Mouse (Mus musculus) kidney, adult 9 months (tissue): ENCODE measurements around the gene Mtmr10.

Experiments
- DNase-seq: peaks from one replicate; pipeline ENCODE4 v3.0.0; 2022

The Mtmr10 gene

GRCm38 (mm10) chr7:64287414-64288091 is at the start of gene Mtmr10:
Gene Mtmr10 (plus strand): TSS chr7:64287653.
- DNase-seq = peak; percentile 99

- DNase-seq = no peak
Observed at GRCm38 (mm10) chr7:64237747-64238146, 49.7 kb upstream of the Mtmr10 start.

DNA sequence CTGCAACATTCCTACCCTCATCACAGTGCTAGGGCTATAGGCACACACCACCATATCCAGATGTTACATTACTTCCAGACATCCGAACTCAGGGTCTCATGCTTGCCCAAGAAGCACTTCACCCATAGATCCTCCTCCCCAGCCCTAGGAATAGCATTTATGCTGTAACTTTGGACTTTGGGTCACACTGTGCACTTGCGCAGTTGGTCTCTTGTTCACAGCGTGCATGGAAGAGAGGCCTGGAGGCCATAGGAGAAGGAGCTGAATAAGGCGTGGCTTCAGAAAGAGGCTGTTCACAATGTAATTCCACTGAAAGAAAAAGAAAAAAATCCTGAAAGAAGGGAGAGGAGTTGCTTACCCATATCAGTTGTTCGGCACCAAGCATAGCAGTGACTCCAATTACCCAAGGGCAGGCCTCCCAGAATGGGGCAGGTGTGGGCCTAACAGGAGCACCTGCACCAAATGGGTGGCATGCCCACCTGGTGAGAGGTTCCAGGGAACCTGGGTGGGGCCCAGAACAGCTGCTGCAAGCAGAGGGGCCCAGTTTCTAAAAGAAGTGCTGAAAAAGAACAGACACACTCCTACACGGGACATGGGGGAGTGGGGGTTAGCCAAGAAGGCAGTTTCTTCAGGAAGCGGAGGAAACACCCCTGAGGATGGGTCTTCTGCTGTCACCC is 48.9 kb upstream of the Mtmr10 start:
- DNase-seq = no peak

GRCm38 (mm10) chr7:64239138-64239805 is 48.2 kb upstream of the Mtmr10 start:
- DNase-seq = no peak

DNA sequence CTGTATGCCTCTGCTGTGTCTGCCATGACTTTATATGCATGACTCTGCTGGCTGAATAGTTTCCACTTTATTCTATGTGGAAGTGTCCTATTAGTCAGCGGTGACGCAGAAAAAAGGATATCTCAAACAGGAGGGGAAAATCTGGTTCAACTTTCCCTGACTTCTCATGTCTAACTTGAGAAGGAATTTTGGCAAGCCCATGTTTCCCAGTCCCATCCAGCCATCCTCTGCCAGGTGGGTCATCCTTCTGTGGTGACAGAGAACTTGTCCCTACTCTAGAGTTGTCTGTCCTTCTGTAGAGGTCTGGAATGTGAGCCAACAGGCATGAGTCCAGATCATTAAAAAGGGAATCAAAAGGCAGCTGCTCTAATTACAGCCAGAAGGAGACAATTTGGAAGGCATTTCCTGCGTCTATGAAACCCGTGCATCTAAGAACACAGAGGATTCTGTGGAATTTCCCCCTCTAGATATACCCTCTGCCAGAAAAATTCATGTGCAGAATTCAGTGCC is 47.6 kb upstream of the Mtmr10 start:
- peak; percentile 20 for DNase-seq

- no peak for DNase-seq
Observed at GRCm38 (mm10) chr7:64242424-64242823, 45.0 kb upstream of the Mtmr10 start.

- no peak for DNase-seq
Observed at GRCm38 (mm10) chr7:64244371-64244770, 43.1 kb upstream of the Mtmr10 start.

- DNase-seq = no peak
Observed at GRCm38 (mm10) chr7:64246713-64247112, 40.7 kb upstream of the Mtmr10 start.

DNA sequence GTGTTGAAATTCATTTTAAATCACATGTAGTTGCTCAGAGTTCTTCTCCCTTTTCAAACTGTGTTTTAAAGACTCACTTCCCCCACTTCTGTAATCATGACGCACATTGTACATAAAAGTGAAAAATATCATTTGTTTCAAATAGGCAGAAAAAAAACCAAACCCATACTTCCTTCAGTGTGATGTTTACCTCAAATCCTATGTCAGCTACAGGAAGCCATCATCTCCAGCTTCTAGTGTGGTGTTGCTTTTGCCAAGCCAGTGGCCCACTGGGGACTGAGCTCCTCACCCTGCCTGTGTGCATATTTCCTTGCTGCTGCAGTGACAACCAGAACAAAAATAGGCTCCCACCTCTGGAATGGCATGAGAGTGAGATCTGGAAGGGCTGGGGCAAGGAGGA is 39.1 kb upstream of the Mtmr10 start:
- DNase-seq = no peak

DNA sequence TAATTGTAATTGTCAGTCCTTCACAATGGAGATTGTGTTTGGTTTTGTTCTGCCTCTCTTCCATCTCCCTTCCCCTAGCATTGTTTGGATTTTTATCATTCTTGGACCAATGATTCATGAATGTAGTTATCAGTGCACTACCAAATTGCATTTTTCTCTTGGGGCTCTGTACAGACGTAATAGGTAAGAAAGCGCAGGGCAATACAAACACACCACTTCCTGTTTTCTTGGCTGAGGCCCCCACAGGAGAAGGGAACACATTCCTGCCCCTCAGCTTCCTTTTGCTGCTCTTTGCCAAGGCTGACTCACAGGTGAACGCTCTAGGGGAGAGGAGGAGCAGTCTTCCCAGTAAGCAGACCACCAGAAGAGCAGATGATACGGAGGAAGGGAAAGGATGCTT is 37.7 kb upstream of the Mtmr10 start:
- no peak for DNase-seq

- DNase-seq = no peak
Observed at GRCm38 (mm10) chr7:64250417-64250816, 37.0 kb upstream of the Mtmr10 start.

DNA sequence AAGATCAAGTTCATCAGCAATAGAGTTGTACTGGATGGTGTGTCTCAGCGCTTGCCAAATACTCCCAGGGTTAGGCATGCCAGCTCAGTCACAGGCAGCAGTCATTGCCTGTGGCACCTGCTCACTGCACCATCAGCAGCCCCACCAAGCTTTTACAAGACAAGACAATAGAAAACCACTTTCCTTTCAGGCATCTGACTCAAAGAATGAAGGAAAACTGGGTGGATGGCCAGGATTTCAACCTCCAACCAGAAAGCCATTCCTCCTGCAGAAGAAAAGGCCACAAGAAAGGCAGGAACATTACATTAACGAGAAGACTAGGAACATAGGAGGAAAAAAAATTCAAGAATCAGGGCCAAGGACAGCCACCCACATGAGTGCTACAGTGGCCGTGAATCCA is 33.7 kb upstream of the Mtmr10 start:
- DNase-seq = no peak

DNA sequence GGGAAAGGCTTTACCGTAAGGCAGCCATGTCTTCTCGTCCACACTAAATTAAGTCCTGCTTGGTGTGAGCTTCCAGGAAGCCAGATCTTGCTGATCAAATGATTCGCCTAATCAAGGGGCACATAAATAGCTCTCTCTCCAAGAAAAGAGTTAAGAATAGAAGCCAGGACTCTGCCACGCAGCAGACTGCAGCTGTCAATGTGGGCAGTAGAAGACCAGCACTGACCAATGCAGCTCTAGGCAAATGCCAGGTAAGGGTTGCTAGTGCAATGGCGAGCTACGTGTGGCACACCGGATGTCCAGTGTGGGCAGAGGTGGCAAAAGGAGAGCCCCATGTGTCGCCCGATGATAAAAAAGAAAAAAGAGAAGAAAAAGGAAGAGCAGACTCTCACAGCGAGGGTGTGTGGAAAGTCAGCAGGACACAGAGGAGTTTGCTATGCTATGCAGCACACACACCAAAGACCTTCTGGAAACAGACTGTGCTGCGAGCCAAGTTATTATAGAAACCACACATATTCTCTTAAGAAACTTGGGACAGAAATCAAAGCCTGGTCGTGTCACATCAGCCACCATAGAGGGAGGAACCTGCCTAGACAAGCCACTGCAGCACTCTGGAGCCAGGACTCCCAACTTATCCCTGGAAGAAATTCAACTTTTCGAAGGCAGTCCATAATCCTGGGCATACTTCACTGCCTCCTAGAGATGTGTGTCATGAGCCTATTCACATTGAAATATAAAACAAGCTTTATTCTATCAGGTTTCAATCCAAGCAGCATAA is 21.8 kb upstream of the Mtmr10 start:
- no peak for DNase-seq

DNA sequence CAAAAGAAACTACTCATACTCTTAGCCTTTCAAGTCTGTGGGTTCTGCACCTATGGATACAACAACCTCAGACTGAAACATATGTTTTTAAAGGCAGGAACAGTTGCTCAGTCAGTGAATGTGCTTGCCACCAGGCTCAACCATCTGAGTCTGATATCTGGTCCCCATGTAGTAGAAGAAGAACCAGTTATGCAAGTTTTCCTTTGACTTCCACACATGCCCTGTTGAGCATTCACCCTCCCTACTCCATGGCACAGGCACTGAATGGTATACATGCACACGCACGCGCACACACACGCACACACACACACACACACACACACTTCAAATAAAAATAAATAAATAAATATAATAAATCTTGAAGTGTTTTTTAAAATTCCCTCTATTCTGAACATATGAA is 20.9 kb upstream of the Mtmr10 start:
- DNase-seq = no peak

- DNase-seq = no peak
Observed at GRCm38 (mm10) chr7:64271926-64272325, 15.5 kb upstream of the Mtmr10 start.

- DNase-seq = no peak
Observed at GRCm38 (mm10) chr7:64275518-64275917, 11.9 kb upstream of the Mtmr10 start.

GRCm38 (mm10) chr7:64276921-64277320 is 10.5 kb upstream of the Mtmr10 start:
- no peak for DNase-seq

DNA sequence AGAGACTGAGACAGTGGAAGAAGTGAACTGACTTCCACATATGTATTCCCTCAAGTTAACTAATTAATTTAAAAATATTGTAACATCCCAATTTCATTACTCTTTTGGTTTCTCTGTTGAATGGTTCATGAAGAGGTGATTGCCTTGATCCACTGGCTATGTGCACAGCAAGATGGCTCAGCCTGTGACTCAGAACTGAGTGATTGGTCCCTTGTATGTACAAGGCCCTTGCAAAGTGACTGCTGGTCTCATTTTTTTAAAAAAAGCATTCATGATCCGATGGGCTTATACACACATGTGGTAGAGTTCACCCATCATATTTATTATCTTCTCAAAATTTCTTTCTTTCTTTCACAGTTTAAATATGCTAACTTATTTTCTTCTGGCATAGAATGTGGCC is 8.9 kb upstream of the Mtmr10 start:
- no peak for DNase-seq

GRCm38 (mm10) chr7:64279548-64279947 is 7.9 kb upstream of the Mtmr10 start:
- DNase-seq = peak; percentile 13

- peak; percentile 72 for DNase-seq
Observed at GRCm38 (mm10) chr7:64286566-64286965, 887 bp upstream of the Mtmr10 start.

DNA sequence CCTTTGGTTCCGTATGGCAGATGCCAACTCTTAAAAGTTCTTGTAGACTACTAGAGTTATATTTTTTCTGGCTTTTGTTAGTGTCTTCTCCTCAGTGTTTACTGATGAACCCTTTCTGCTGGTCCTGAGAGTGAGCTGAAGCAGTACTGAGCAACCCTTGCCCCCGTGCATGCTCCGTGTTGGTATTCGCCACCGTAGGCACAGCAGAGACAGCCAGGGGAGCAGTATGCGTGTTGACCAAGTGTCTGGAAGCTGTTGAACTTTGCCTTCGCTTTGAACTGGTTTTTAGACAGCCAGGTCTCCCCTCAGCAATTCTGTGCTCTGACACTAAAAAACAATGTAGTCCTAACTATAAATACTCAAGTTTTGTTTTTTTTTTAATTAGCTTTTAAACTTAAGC is 2.0 kb downstream of the Mtmr10 start:
- DNase-seq = peak; percentile 85

DNA sequence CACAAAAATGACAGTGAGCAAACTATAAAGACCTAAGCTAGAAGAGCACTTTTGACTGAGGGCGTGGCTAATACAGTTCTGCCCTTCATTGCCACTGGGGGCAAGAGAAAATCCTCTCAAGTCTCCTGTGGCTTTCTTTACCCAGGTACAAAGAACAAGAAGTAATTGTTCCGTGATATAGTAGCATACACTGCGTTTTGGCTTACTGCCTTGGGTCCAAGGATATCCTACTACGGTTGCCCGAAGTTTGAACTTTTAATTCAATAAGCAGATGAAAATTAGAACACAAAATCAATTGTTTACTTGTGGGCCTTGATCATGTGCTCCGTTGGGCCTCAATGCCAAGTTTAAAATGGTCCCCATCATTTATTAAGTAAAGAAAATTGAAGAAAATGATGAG is 3.0 kb downstream of the Mtmr10 start:
- no peak for DNase-seq

GRCm38 (mm10) chr7:64291722-64292121 is 4.3 kb downstream of the Mtmr10 start:
- no peak for DNase-seq
